Mouse (Mus musculus): ENCODE results near the gene Art3. TPM values are rescaled to one million over a fixed set of nuclear protein-coding genes. Genes with fewer than 3 reads are reported as not detected.

Art3 gene
- polyA plus RNA-seq, 1 experiment from 2014 or later: 12.6 TPM

Small RNA genes within 50 kb of the gene (microRNA-seq; reads per million reads assigned to microRNA genes)
- gene Mir6415: not detected

Other genes with a start within 250 kb of the Art3 start
- 124 and 144 TPM in 2 replicates for gene G3bp2, start 248.1 kb upstream of the Art3 start, polyA plus RNA-seq (2015; fragmentation: Nextera tagmentation; extraction: Ambion mirVana)
- gene Uso1, start 193.9 kb upstream of the Art3 start, polyA plus RNA-seq (2015; fragmentation: Nextera tagmentation; extraction: Ambion mirVana): 37.7 and 38.3 TPM in 2 replicates
- not detected in 2 replicates for gene U90926, start 116.4 kb upstream of the Art3 start, polyA plus RNA-seq (2015; fragmentation: Nextera tagmentation; extraction: Ambion mirVana)
- gene Ppef2, start 75.5 kb upstream of the Art3 start, polyA plus RNA-seq (2015; fragmentation: Nextera tagmentation; extraction: Ambion mirVana): 0.16 and 0.25 TPM in 2 replicates
- 12.9 and 15.6 TPM in 2 replicates for gene Naaa, start 53.7 kb upstream of the Art3 start, polyA plus RNA-seq (2015; fragmentation: Nextera tagmentation; extraction: Ambion mirVana)
- gene Sdad1, start 21.3 kb upstream of the Art3 start, polyA plus RNA-seq (2015; fragmentation: Nextera tagmentation; extraction: Ambion mirVana): 24.7 and 30.8 TPM in 2 replicates
- not detected in 2 replicates for gene Cxcl9, start 3.7 kb upstream of the Art3 start, polyA plus RNA-seq (2015; fragmentation: Nextera tagmentation; extraction: Ambion mirVana)
- gene Cxcl10, start 17.1 kb downstream of the Art3 start, polyA plus RNA-seq (2015; fragmentation: Nextera tagmentation; extraction: Ambion mirVana): 0.57 and 2.7 TPM in 2 replicates
- 52.5 and 57.3 TPM in 2 replicates for gene Nup54, start 103.4 kb downstream of the Art3 start, polyA plus RNA-seq (2015; fragmentation: Nextera tagmentation; extraction: Ambion mirVana)
- 18.6 and 20.1 TPM in 2 replicates for gene Scarb2, start 175.0 kb downstream of the Art3 start, polyA plus RNA-seq (2015; fragmentation: Nextera tagmentation; extraction: Ambion mirVana)
- 4.2 and 6.9 TPM in 2 replicates for gene Fam47e, start 223.2 kb downstream of the Art3 start, polyA plus RNA-seq (2015; fragmentation: Nextera tagmentation; extraction: Ambion mirVana)